Mouse (Mus musculus) limb, embryonic 11.5 days (tissue): Measurements from ENCODE around the gene Sumf2. TPM values are rescaled to one million over a fixed set of nuclear protein-coding genes. Genes with fewer than 3 reads are reported as not detected.
A peak's percentile ranks its signal among the peaks of the same experiment; 100 is the strongest.

Experiments
- ATAC-seq: fragments of 200-750 bp; cut with Nextera tagmentation; 2 replicates; pipeline ENCODE4 v1.8.0; 2017; ENCODE audit warnings: low read depth; ENCODE audit not compliant: insufficient number of reproducible peaks, low FRiP score, low TSS enrichment
- DNase-seq: peaks from one replicate; pipeline ENCODE4 v3.0.0-alpha.2; 2015; ENCODE audit warnings: low spot score
- H3K27ac ChIP-seq: fragments of 300-500 bp; sonication (generic); replicated peaks from 2 replicates; pipeline ENCODE4 v1.5.1; 2014; ENCODE audit warnings: low read depth, mild to moderate bottlenecking, low read length
- H3K27me3 ChIP-seq: fragments of 300-500 bp; sonication (generic); 2 replicates; pipeline ENCODE4 v1.6.1; 2014; ENCODE audit warnings: mild to moderate bottlenecking, low read length, mixed read lengths; ENCODE audit not compliant: control insufficient read depth, insufficient read depth
- H3K36me3 ChIP-seq: fragments of 300-500 bp; sonication (generic); 2 replicates; pipeline ENCODE4 v1.6.1; 2014; ENCODE audit warnings: mild to moderate bottlenecking, low read length, moderate library complexity, mixed read lengths; ENCODE audit not compliant: control insufficient read depth, insufficient read depth
- H3K4me1 ChIP-seq: fragments of 300-500 bp; sonication (generic); 2 replicates; pipeline ENCODE4 v1.6.1; 2014; ENCODE audit warnings: low read length, mixed read lengths; ENCODE audit not compliant: control insufficient read depth, insufficient read depth
- H3K4me2 ChIP-seq: fragments of 300-500 bp; sonication (generic); 2 replicates; pipeline ENCODE4 v1.6.1; 2014; ENCODE audit warnings: low read depth, mild to moderate bottlenecking, moderate library complexity; ENCODE audit not compliant: severe bottlenecking
- H3K4me3 ChIP-seq: fragments of 300-500 bp; sonication (generic); 2 replicates; pipeline ENCODE4 v1.5.1; 2014; ENCODE audit warnings: low read depth, low read length
- H3K9ac ChIP-seq: fragments of 300-500 bp; sonication (generic); 2 replicates; pipeline ENCODE4 v1.6.1; 2014; ENCODE audit warnings: mild to moderate bottlenecking, low read length
- H3K9me3 ChIP-seq: fragments of 300-500 bp; sonication (generic); 2 replicates; pipeline ENCODE4 v1.6.1; 2016; ENCODE audit warnings: low read length; ENCODE audit not compliant: control insufficient read depth
- WGBS: fragments of 180-500 bp; shearing (Covaris S2); extraction: QIAGEN DNeasy Blood & Tissue Kit; methylation state at CpG from one replicate; pipeline ENCODE4 v1.1.7; 2014; 5-methylcytosine and 5-hydroxymethylcytosine counted together
- polyA plus RNA-seq: library from polyadenylated mRNA; unstranded; fragments of >200 nt; fragmentation: Nextera tagmentation; extraction: Ambion mirVana; gene quantifications from 2 replicates; pipeline ENCODE4 v1.2.1, GENCODE M21; 2014

The Sumf2 gene
- polyA plus RNA-seq, 1 experiment from 2014 or later, result 51.9 TPM

GRCm38 (mm10) chr5:129869238-129869995 lies 22.6 kb downstream of the Sumf2 start:
- Histone ChIP-seq H3K4me1 (no peaks in the 10 kb centered on the region), H3K36me3 (no peaks in the 10 kb centered on the region), H3K4me3 (no peak overlapping the region), H3K9me3 (no peaks in the 10 kb centered on the region), H3K4me2 (no peak overlapping the region), H3K27me3 (no peaks in the 10 kb centered on the region), H3K9ac (no peak overlapping the region), H3K27ac (no peak overlapping the region)
- DNase-seq (no peak), ATAC-seq (no peak)
- WGBS, result 88% methylated on average over 19 of the region's 19 CpGs

GRCm38 (mm10) chr5:129871238-129871637 lies 24.5 kb downstream of the Sumf2 start:
- Histone ChIP-seq H3K36me3 (no peaks in the 10 kb centered on the region), H3K4me2 (no peak overlapping the region), H3K9ac (no peak overlapping the region), H3K4me3 (no peak overlapping the region), H3K27me3 (no peaks in the 10 kb centered on the region), H3K27ac (no peak overlapping the region), H3K4me1 (no peaks in the 10 kb centered on the region), H3K9me3 (no peaks in the 10 kb centered on the region)
- ATAC-seq (no peak), DNase-seq (no peak)
- WGBS, result 76% methylated on average over 2 of the region's 2 CpGs

GRCm38 (mm10) chr5:129873942-129874341 lies 27.2 kb downstream of the Sumf2 start:
- Histone ChIP-seq H3K4me1 (no peaks in the 10 kb centered on the region), H3K36me3 (no peaks in the 10 kb centered on the region), H3K9me3 (no peaks in the 10 kb centered on the region), H3K9ac (no peak overlapping the region), H3K27ac (no peak overlapping the region), H3K4me3 (no peak overlapping the region), H3K4me2 (no peak overlapping the region), H3K27me3 (no peaks in the 10 kb centered on the region)
- no peak for ATAC-seq
- no peak for DNase-seq
- WGBS, result 82% methylated on average over 12 of the region's 12 CpGs

GRCm38 (mm10) chr5:129875098-129875497 lies 28.3 kb downstream of the Sumf2 start:
- Histone ChIP-seq H3K4me2 (no peak overlapping the region), H3K4me3 (no peak overlapping the region), H3K27ac (no peak overlapping the region), H3K9me3 (no peaks in the 10 kb centered on the region), H3K27me3 (no peaks in the 10 kb centered on the region), H3K4me1 (no peaks in the 10 kb centered on the region), H3K9ac (no peak overlapping the region), H3K36me3 (no peaks in the 10 kb centered on the region)
- 79% methylated on average over 11 of the region's 11 CpGs for WGBS
- DNase-seq, result no peak
- no peak for ATAC-seq

- Histone ChIP-seq H3K4me2 (no peak overlapping the region), H3K36me3 (peaks cover 8% of the 10 kb centered on the region), H3K27me3 (no peaks in the 10 kb centered on the region), H3K27ac (no peak overlapping the region), H3K4me1 (no peaks in the 10 kb centered on the region), H3K9ac (no peak overlapping the region), H3K9me3 (no peaks in the 10 kb centered on the region), H3K4me3 (no peak overlapping the region)
- WGBS, result 71% methylated on average over 9 of the region's 9 CpGs
- DNase-seq (no peak), ATAC-seq (no peak)
These were observed 31.1 kb downstream of the Sumf2 start for GRCm38 (mm10) chr5:129877731-129878455.

GRCm38 (mm10) chr5:129878946-129879345 lies 32.2 kb downstream of the Sumf2 start:
- H3K36me3 ChIP-seq, result peaks cover 11% of the 10 kb centered on the region
- 55% methylated on average over 2 of the region's 2 CpGs for WGBS
- no peak overlapping the region for H3K4me2 ChIP-seq
- H3K4me1 ChIP-seq, result no peaks in the 10 kb centered on the region
- H3K27me3 ChIP-seq, result no peaks in the 10 kb centered on the region
- H3K9ac ChIP-seq, result no peak overlapping the region
- no peak overlapping the region for H3K4me3 ChIP-seq
- ATAC-seq (no peak), DNase-seq (peak; percentile 53)
- no peak overlapping the region for H3K27ac ChIP-seq
- no peaks in the 10 kb centered on the region for H3K9me3 ChIP-seq

GRCm38 (mm10) chr5:129879888-129880287 lies 33.1 kb downstream of the Sumf2 start:
- Histone ChIP-seq H3K27ac (no peak overlapping the region), H3K9me3 (no peaks in the 10 kb centered on the region), H3K36me3 (peaks cover 15% of the 10 kb centered on the region), H3K27me3 (no peaks in the 10 kb centered on the region), H3K4me1 (no peaks in the 10 kb centered on the region), H3K9ac (no peak overlapping the region), H3K4me2 (no peak overlapping the region), H3K4me3 (no peak overlapping the region)
- 76% methylated on average over 3 of the region's 3 CpGs for WGBS
- no peak for DNase-seq
- ATAC-seq, result no peak

GRCm38 (mm10) chr5:129886271-129886670 lies 39.5 kb downstream of the Sumf2 start:
- peak overlapping the region; percentile 68 for H3K4me3 ChIP-seq
- H3K36me3 ChIP-seq, result peaks cover 8% of the 10 kb centered on the region
- no peak overlapping the region for H3K27ac ChIP-seq
- DNase-seq, result peak; percentile 38
- WGBS, result 43% methylated on average over 10 of the region's 10 CpGs
- H3K4me2 ChIP-seq, result peak overlapping the region; percentile 74
- H3K27me3 ChIP-seq, result no peaks in the 10 kb centered on the region
- no peak for ATAC-seq
- peak overlapping the region; percentile 78 for H3K9ac ChIP-seq
- no peaks in the 10 kb centered on the region for H3K9me3 ChIP-seq
- H3K4me1 ChIP-seq, result no peaks in the 10 kb centered on the region
